Mouse (Mus musculus) C2C12 (cell line): Measurements from ENCODE around the gene Slc44a5. TPM values are rescaled to one million over a fixed set of nuclear protein-coding genes. Genes with fewer than 3 reads are reported as not detected.

ENCODE experiments used
- H3K27me3 ChIP-seq: one replicate; pipeline ENCODE4 v1.6.1; 2011; ENCODE audit not compliant: control insufficient read depth, insufficient read depth, insufficient read length
- H3K36me3 ChIP-seq: one replicate; pipeline ENCODE4 v1.6.1; 2011; ENCODE audit not compliant: control insufficient read depth, insufficient read depth
- H3K4me3 ChIP-seq: one replicate; pipeline ENCODE4 v1.5.1; 2011; ENCODE audit warnings: mild to moderate bottlenecking, control low read depth; ENCODE audit not compliant: poor library complexity, insufficient read depth, severe bottlenecking
- H3K79me2 ChIP-seq: one replicate; pipeline ENCODE4 v1.6.1; 2011; ENCODE audit not compliant: control insufficient read depth, insufficient read depth
- H3K79me3 ChIP-seq: one replicate; pipeline ENCODE4 v1.6.1; 2011; ENCODE audit warnings: low read depth, control low read depth
- H3ac ChIP-seq: one replicate; pipeline ENCODE3; 2011; ENCODE audit warnings: low read depth; ENCODE audit not compliant: control insufficient read depth, insufficient read length
- CEBPB ChIP-seq: IDR thresholded peaks from one replicate; pipeline ENCODE4 v1.6.1; 2011; ENCODE audit warnings: low read depth, mild to moderate bottlenecking, control low read depth, moderate library complexity
- CTCF ChIP-seq: IDR thresholded peaks from one replicate; pipeline ENCODE4 v1.5.1; 2011; ENCODE audit not compliant: control insufficient read depth, insufficient read depth, insufficient read length
- FOSL1 ChIP-seq: IDR thresholded peaks from one replicate; pipeline ENCODE4 v1.8.0; 2011; ENCODE audit warnings: mild to moderate bottlenecking, low read length; ENCODE audit not compliant: poor library complexity, insufficient read depth, severe bottlenecking
- MAX ChIP-seq: IDR thresholded peaks from one replicate; pipeline ENCODE4 v1.6.1; 2011; ENCODE audit warnings: mild to moderate bottlenecking, control low read depth
- MYOD1 ChIP-seq: IDR thresholded peaks from one replicate; pipeline ENCODE4 v1.6.1; 2011; ENCODE audit warnings: low read depth; ENCODE audit not compliant: control insufficient read depth, insufficient read length
- MYOG ChIP-seq: IDR thresholded peaks from one replicate; pipeline ENCODE4 v1.6.1; 2011; ENCODE audit not compliant: control insufficient read depth, insufficient read length; ENCODE audit errors: extremely low read depth
- USF1 ChIP-seq: IDR thresholded peaks from one replicate; pipeline ENCODE4 v1.6.1; 2011; ENCODE audit warnings: low read depth, mild to moderate bottlenecking, control low read depth, moderate library complexity
- polyA plus RNA-seq: library from polyadenylated mRNA; unstranded; fragments of >200 nt; fragmentation: generic; extraction: Trizol; gene quantifications from one replicate; pipeline ENCODE4 v1.2.1, GENCODE M21; 2012; ENCODE audit warnings: missing spikeins

Slc44a5 gene
- polyA plus RNA-seq, 1 experiment: 0.06 TPM

DNA sequence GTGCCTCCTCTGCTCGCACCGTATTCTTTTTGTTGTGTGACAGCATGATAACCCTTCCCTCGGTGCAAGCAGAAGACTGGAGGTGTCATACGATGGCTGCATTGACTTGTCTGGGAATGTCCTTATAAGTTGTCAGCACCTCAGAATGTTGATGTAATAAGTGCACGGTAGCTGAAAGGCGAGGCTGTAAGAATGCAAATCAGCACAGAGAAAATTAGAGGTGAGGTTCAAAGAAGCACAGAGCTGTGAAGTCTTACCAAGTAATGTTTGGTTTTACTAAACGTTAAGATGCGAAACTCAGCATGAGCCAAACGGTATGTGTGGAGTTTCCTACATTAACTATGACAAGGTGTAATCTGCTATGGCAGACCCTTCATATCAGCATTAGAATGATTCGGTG is 102.5 kb downstream of the Slc44a5 start:
- Histone ChIP-seq H3K79me2 (no peaks in the 10 kb centered on the region), H3K36me3 (no peaks in the 10 kb centered on the region), H3K4me3 (no peak overlapping the region), H3K79me3 (no peaks in the 10 kb centered on the region), H3ac (no peak overlapping the region), H3K27me3 (no peaks in the 10 kb centered on the region)
- TF ChIP-seq USF1 (no peak), CEBPB (no peak), MAX (no peak), CTCF (no peak), FOSL1 (no peak), MYOG (no peak), MYOD1 (no peak)

- Histone ChIP-seq H3K27me3 (no peaks in the 10 kb centered on the region), H3K36me3 (no peaks in the 10 kb centered on the region), H3ac (no peak overlapping the region), H3K4me3 (no peak overlapping the region), H3K79me3 (no peaks in the 10 kb centered on the region), H3K79me2 (no peaks in the 10 kb centered on the region)
- TF ChIP-seq FOSL1 (no peak), MYOG (no peak), MAX (no peak), USF1 (no peak), MYOD1 (no peak), CTCF (no peak), CEBPB (no peak)
Observed at GRCm38 (mm10) chr3:154081687-154082086, 108.5 kb downstream of the Slc44a5 start.

- Histone ChIP-seq H3K36me3 (no peaks in the 10 kb centered on the region), H3K79me3 (no peaks in the 10 kb centered on the region), H3K79me2 (no peaks in the 10 kb centered on the region), H3ac (no peak overlapping the region), H3K4me3 (no peak overlapping the region), H3K27me3 (no peaks in the 10 kb centered on the region)
- TF ChIP-seq MYOD1 (no peak), MYOG (no peak), USF1 (no peak), MAX (no peak), CEBPB (no peak), CTCF (no peak), FOSL1 (no peak)
Observed at GRCm38 (mm10) chr3:154082241-154082640, 109.0 kb downstream of the Slc44a5 start.

GRCm38 (mm10) chr3:154082961-154083360 is 109.7 kb downstream of the Slc44a5 start:
- Histone ChIP-seq H3K36me3 (no peaks in the 10 kb centered on the region), H3K79me2 (no peaks in the 10 kb centered on the region), H3ac (no peak overlapping the region), H3K27me3 (no peaks in the 10 kb centered on the region), H3K4me3 (no peak overlapping the region), H3K79me3 (no peaks in the 10 kb centered on the region)
- TF ChIP-seq FOSL1 (no peak), CTCF (no peak), CEBPB (no peak), USF1 (no peak)

DNA sequence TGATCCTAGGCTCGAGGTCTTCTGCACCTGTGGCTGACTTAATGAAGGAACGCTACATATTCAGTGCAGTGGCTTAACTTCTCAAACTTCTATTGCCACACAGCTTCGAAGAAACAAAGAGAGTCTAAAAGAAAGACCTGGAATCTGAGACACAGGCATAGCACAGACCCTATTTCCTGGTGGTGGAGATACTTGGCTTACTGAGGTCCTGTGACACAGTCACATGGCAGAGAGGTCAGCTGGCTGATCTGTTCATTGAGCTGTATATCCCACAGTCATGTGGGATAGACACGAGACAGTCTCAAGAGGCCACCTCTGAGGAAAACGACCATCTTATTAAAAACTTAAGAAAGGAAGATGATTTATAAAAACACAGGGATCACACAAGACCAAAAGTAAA is 116.8 kb downstream of the Slc44a5 start:
- H3K79me3 ChIP-seq: no peaks in the 10 kb centered on the region
- H3ac ChIP-seq: no peak overlapping the region
- no peak overlapping the region for H3K4me3 ChIP-seq
- H3K27me3 ChIP-seq: no peaks in the 10 kb centered on the region
- H3K79me2 ChIP-seq: no peaks in the 10 kb centered on the region
- H3K36me3 ChIP-seq: no peaks in the 10 kb centered on the region
- TF ChIP-seq USF1 (no peak), MYOD1 (no peak), MAX (no peak), FOSL1 (no peak), CTCF (no peak), CEBPB (no peak), MYOG (no peak)

- Histone ChIP-seq H3ac (no peak overlapping the region), H3K79me3 (no peaks in the 10 kb centered on the region), H3K36me3 (no peaks in the 10 kb centered on the region), H3K4me3 (no peak overlapping the region), H3K27me3 (no peaks in the 10 kb centered on the region), H3K79me2 (no peaks in the 10 kb centered on the region)
- TF ChIP-seq FOSL1 (no peak), USF1 (no peak), MYOD1 (no peak), CTCF (no peak), MAX (no peak), MYOG (no peak), CEBPB (no peak)
Observed at GRCm38 (mm10) chr3:154091468-154092338, 118.5 kb downstream of the Slc44a5 start.
